10 mouse cellular contexts compared by ENCODE assay signal in the genomic region with DNA sequence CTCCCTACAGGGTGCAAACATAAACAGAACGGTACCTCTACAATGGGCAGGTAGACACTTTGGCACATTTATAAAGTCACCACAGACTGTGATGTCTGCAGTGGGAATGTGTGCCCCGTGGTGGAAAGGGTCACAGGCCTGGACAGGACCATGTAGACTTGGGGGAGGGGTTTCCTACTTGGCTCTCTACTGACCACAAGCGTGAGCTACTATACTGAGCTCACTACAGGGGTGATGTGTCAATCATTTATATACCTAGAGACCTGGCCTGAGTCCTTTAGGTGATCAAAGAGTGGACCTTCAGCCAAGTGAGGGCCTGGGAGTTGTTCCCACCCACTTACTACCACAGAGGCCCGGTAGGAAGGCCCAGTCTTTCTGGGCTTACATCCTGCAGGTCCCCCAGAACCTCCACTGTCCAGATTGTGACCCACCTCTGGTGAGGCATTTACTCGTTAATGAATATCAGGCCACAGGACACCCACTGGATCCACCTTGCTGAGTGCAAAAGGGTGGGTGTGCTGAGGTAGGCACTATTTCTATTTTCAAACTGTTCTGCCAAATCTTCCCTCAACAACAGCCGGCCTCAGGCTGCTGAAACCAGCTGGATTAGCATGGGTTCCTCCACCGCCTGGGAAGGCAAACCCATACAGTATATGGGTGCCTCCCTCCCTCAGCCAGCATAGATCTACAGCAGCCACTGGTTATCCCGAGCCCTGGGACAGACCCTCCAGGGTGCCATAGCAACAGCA. TPM values are rescaled to one million over a fixed set of nuclear protein-coding genes. Genes with fewer than 3 reads are reported as not detected.
A peak's percentile ranks its signal among the peaks of the same experiment; 100 is the strongest.
DNase-seq lines count a peak whose midpoint lies in the region; ATAC-seq and TF ChIP-seq lines count a peak whose summit lies in the region.
"Had no signal": no experiment of that assay in that cellular context is flagged by ENCODE, and none has a peak within 500 bp of the region (broad histone marks: within the 10 kb centered on the region; RNA-seq: fewer than 3 reads in every experiment).

No protein-coding gene starts in this region.

- H3K9me3 ChIP-seq in forebrain, postnatal 0 days (ENCODE audit: low read length), result no peaks in the 10 kb centered on the region
- H3K9me3 ChIP-seq in forebrain, embryonic 14.5 days (replicated peaks; ENCODE audit: control insufficient read depth, low read length), result no peaks in the 10 kb centered on the region
- H3K9me3 ChIP-seq in embryonic facial prominence, embryonic 12.5 days, result no peaks in the 10 kb centered on the region
- H3K9me3 ChIP-seq in liver, embryonic 11.5 days (ENCODE audit: control insufficient read depth, low read length), result no peaks in the 10 kb centered on the region

- H3K27me3 ChIP-seq in forebrain, postnatal 0 days (ENCODE audit: insufficient read depth, low read length), result no peaks in the 10 kb centered on the region
- no peaks in the 10 kb centered on the region for H3K27me3 ChIP-seq in forebrain, embryonic 14.5 days (replicated peaks; ENCODE audit: control insufficient read depth, insufficient read depth, low read length)
- no peaks in the 10 kb centered on the region for H3K27me3 ChIP-seq in liver, adult 2 months (ENCODE audit: control insufficient read depth, insufficient read depth, low read length)
- no peaks in the 10 kb centered on the region for H3K27me3 ChIP-seq in embryonic facial prominence, embryonic 12.5 days
- no peaks in the 10 kb centered on the region for H3K27me3 ChIP-seq in liver, embryonic 11.5 days (replicated peaks; ENCODE audit: control insufficient read depth, insufficient read depth, low read length)

- no peak for TF ChIP-seq POLR2A in liver, adult 2 months (IDR thresholded peaks at IDR 0.05; ENCODE audit: extremely low read depth, insufficient read depth, low read length)

- peaks cover 63% of the 10 kb centered on the region for H3K36me3 ChIP-seq in forebrain, postnatal 0 days (ENCODE audit: insufficient read depth)
- peaks cover 73% of the 10 kb centered on the region for H3K36me3 ChIP-seq in forebrain, embryonic 14.5 days (ENCODE audit: control insufficient read depth, insufficient read depth, low read length)
- no peaks in the 10 kb centered on the region for H3K36me3 ChIP-seq in liver, adult 2 months (ENCODE audit: control insufficient read depth, insufficient read depth, low read length)
- peaks cover 49% of the 10 kb centered on the region for H3K36me3 ChIP-seq in embryonic facial prominence, embryonic 12.5 days
- H3K36me3 ChIP-seq in liver, embryonic 11.5 days (ENCODE audit: control insufficient read depth, insufficient read depth, low read length), result no peaks in the 10 kb centered on the region; the same call in 1 of the 2 replicates

- H3K4me2 ChIP-seq in forebrain, postnatal 0 days (ENCODE audit: low read depth), result no peak overlapping the region
- no peak overlapping the region for H3K4me2 ChIP-seq in forebrain, embryonic 14.5 days (ENCODE audit: low read length)
- no peak overlapping the region for H3K4me2 ChIP-seq in embryonic facial prominence, embryonic 12.5 days (replicated peaks)
- no peak overlapping the region for H3K4me2 ChIP-seq in liver, embryonic 11.5 days

- WGBS in forebrain, postnatal 0 days, result 83% methylated on average over 8 of the region's 8 CpGs
- 86% methylated on average over 8 of the region's 8 CpGs for WGBS in forebrain, embryonic 14.5 days
- 36% methylated on average over 8 of the region's 8 CpGs for WGBS in liver, adult 2 months
- WGBS in embryonic facial prominence, embryonic 12.5 days, result 82% methylated on average over 8 of the region's 8 CpGs
- 72% methylated on average over 8 of the region's 8 CpGs for WGBS in liver, embryonic 11.5 days

- ATAC-seq in forebrain, postnatal 0 days, result peak; percentile 44; the same call in 1 of the 2 replicates
- no peak for ATAC-seq in forebrain, embryonic 14.5 days
- ATAC-seq in embryonic facial prominence, embryonic 12.5 days (ENCODE audit: insufficient number of reproducible peaks, insufficient read depth, low FRiP score, low TSS enrichment), result 0 out of 2 replicates have a peak, but pooled peaks have one; percentile 18
- peak; percentile 32 for ATAC-seq in liver, embryonic 11.5 days (replicated peaks; ENCODE audit: low FRiP score)

- no peak overlapping the region for H3K4me3 ChIP-seq in forebrain, postnatal 0 days (ENCODE audit: low read depth, low read length)
- H3K4me3 ChIP-seq in forebrain, embryonic 14.5 days (ENCODE audit: low read depth, low read length), result no peak overlapping the region
- H3K4me3 ChIP-seq in liver, adult 2 months (ENCODE audit: insufficient read depth, low read depth, low read length), result no peak overlapping the region
- no peak overlapping the region for H3K4me3 ChIP-seq in embryonic facial prominence, embryonic 12.5 days
- no peak overlapping the region for H3K4me3 ChIP-seq in liver, embryonic 11.5 days (ENCODE audit: low read depth, low read length)

- no peak overlapping the region for H3K27ac ChIP-seq in forebrain, postnatal 0 days (ENCODE audit: low read depth, low read length)
- H3K27ac ChIP-seq in forebrain, embryonic 14.5 days (ENCODE audit: low read depth, low read length), result no peak overlapping the region
- H3K27ac ChIP-seq in liver, adult 2 months (replicated peaks; ENCODE audit: insufficient read depth, low read depth, low read length), result peak overlapping the region; percentile 77
- no peak overlapping the region for H3K27ac ChIP-seq in embryonic facial prominence, embryonic 12.5 days
- H3K27ac ChIP-seq in liver, embryonic 11.5 days (ENCODE audit: low read depth, low read length), result 0 out of 2 replicates have a peak overlapping the region, but pooled peaks have one; percentile 4

- H3K9ac ChIP-seq in forebrain, postnatal 0 days, result no peak overlapping the region
- H3K9ac ChIP-seq in forebrain, embryonic 14.5 days (ENCODE audit: low read length), result no peak overlapping the region
- H3K9ac ChIP-seq in liver, adult 2 months (ENCODE audit: low read depth, low read length), result no peak overlapping the region
- H3K9ac ChIP-seq in embryonic facial prominence, embryonic 12.5 days, result no peak overlapping the region
- no peak overlapping the region for H3K9ac ChIP-seq in liver, embryonic 11.5 days (ENCODE audit: low read depth, low read length)

- H3K79me2 ChIP-seq in liver, adult 2 months (ENCODE audit: control insufficient read depth, insufficient read depth, low read length), result no peaks in the 10 kb centered on the region

- DNase-seq in forebrain, postnatal 0 days, result no peak
- DNase-seq in forebrain, embryonic 14.5 days (ENCODE audit: low spot score), result no peak
- peak; percentile 18 for DNase-seq in liver, adult 2 months (ENCODE audit: extremely low read depth, low read depth, low spot score)
- DNase-seq in liver, result no peak
- DNase-seq in liver, embryonic 11.5 days (ENCODE audit: low spot score), result no peak
- no peak for DNase-seq in adrenal gland, postnatal 10 days
- DNase-seq in spleen, adult 12 weeks (ENCODE audit: low spot score), result no peak
- DNase-seq: cerebellum, postnatal 25 days; right cerebral cortex, postnatal 4 days had no signal

- TF ChIP-seq CTCF in forebrain, postnatal 0 days (IDR thresholded peaks at IDR 0.05; ENCODE audit: low read depth), result no peak
- no peak for TF ChIP-seq CTCF in liver, adult 2 months (IDR thresholded peaks at IDR 0.05; ENCODE audit: low read depth, low read length)

- no peaks in the 10 kb centered on the region for H3K4me1 ChIP-seq in forebrain, postnatal 0 days (ENCODE audit: insufficient read depth)
- no peaks in the 10 kb centered on the region for H3K4me1 ChIP-seq in forebrain, embryonic 14.5 days (ENCODE audit: control insufficient read depth, insufficient read depth, low read length)
- peaks cover 20% of the 10 kb centered on the region for H3K4me1 ChIP-seq in liver, adult 2 months (ENCODE audit: control insufficient read depth, insufficient read depth, low read length)
- H3K4me1 ChIP-seq in embryonic facial prominence, embryonic 12.5 days, result no peaks in the 10 kb centered on the region
- H3K4me1 ChIP-seq in liver, embryonic 11.5 days (replicated peaks; ENCODE audit: control insufficient read depth, insufficient read depth, low read length), result peaks cover 25% of the 10 kb centered on the region

RNA-seq across cellular contexts. Expression of gene Klf2, which starts 34.3 kb away (rescaled TPM):
- 3.8 and 4.0 TPM in 2 replicates for total RNA-seq in forebrain, postnatal 0 days (2014; rRNA removed)
- 9.5 and 10.1 TPM in 2 replicates for polyA plus RNA-seq in forebrain, postnatal 0 days (2015; fragmentation: Nextera tagmentation; extraction: Ambion mirVana)
- polyA plus RNA-seq in forebrain, embryonic 14.5 days (2014; fragmentation: Nextera tagmentation; extraction: Ambion mirVana), result 3.7 and 4.2 TPM in 2 replicates
- total RNA-seq in liver, adult 2 months (2014; rRNA removed), result 2.7 and 2.8 TPM in 2 replicates
- 4.4 and 6.0 TPM in 2 replicates for polyA plus RNA-seq in liver, adult 2 months (2012; rRNA removed)
- polyA plus RNA-seq in embryonic facial prominence, embryonic 12.5 days (2016; fragmentation: Nextera tagmentation; extraction: Ambion mirVana), result 7.0 and 9.3 TPM in 2 replicates
- polyA plus RNA-seq in liver, embryonic 11.5 days (2014; fragmentation: Nextera tagmentation; extraction: Ambion mirVana), result 5.3 and 5.5 TPM in 2 replicates
- total RNA-seq in adrenal gland, postnatal 10 days (2021), result 10 to 100 TPM; 48.0 to 99.9 TPM

RNA-seq across cellular contexts. Expression of gene Gm10282, which starts 48.1 kb away (rescaled TPM):
- total RNA-seq in forebrain, postnatal 0 days (2014; rRNA removed), result 4.5 and 4.7 TPM in 2 replicates
- polyA plus RNA-seq in forebrain, postnatal 0 days (2015; fragmentation: Nextera tagmentation; extraction: Ambion mirVana), result 14.9 and 15.4 TPM in 2 replicates
- polyA plus RNA-seq in forebrain, embryonic 14.5 days (2014; fragmentation: Nextera tagmentation; extraction: Ambion mirVana), result 24.8 and 31.0 TPM in 2 replicates
- total RNA-seq in liver, adult 2 months (2014; rRNA removed), result 0.54 and 1.0 TPM in 2 replicates
- polyA plus RNA-seq in liver, adult 2 months (2012; rRNA removed), result 0.37 and 0.42 TPM in 2 replicates
- polyA plus RNA-seq in embryonic facial prominence, embryonic 12.5 days (2016; fragmentation: Nextera tagmentation; extraction: Ambion mirVana), result 24.1 and 29.1 TPM in 2 replicates
- 20.8 TPM in 2 replicates for polyA plus RNA-seq in liver, embryonic 11.5 days (2014; fragmentation: Nextera tagmentation; extraction: Ambion mirVana)
- 10 to 100 TPM; 18.5 to 18.7 TPM for total RNA-seq in adrenal gland, postnatal 10 days (2021)

Comparison
In these comparisons a context has a peak if more than half of its experiments do, and no peak if none do; other contexts are left out.
1. RNA of gene Gm10282, which starts 48.1 kb away (polyA plus RNA-seq): 24.8 to 31.0 TPM in forebrain, embryonic 14.5 days, 24.1 to 29.1 TPM in embryonic facial prominence, embryonic 12.5 days, 20.8 TPM in liver, embryonic 11.5 days and 14.9 to 15.4 TPM in forebrain, postnatal 0 days; 0.37 to 0.42 TPM in liver, adult 2 months; every median in the first group is over 10 times any median in the second.
2. H3K27ac ChIP-seq: peak in liver, adult 2 months (single experiment) and liver, embryonic 11.5 days (single experiment); none in forebrain, postnatal 0 days (single experiment), forebrain, embryonic 14.5 days (single experiment) and embryonic facial prominence, embryonic 12.5 days (single experiment).